Mouse (Mus musculus) hindbrain, postnatal 0 days (tissue): ENCODE data around the gene Dclk2. TPM values are rescaled to one million over a fixed set of nuclear protein-coding genes. Genes with fewer than 3 reads are reported as not detected.
A peak's percentile ranks its signal among the peaks of the same experiment; 100 is the strongest.

Experiments used
- ATAC-seq: fragments of 200-750 bp; cut with Nextera tagmentation; 2 replicates; pipeline ENCODE4 v1.8.0; 2017; ENCODE audit warnings: mild to moderate bottlenecking, moderate TSS enrichment, moderate library complexity
- DNase-seq: peaks from one replicate; pipeline ENCODE4 v3.0.0-alpha.2; 2015; ENCODE audit warnings: low spot score
- H3K27ac ChIP-seq: fragments of 300-500 bp; sonication (generic); 2 replicates; pipeline ENCODE4 v1.5.1; 2014; ENCODE audit warnings: mild to moderate bottlenecking
- H3K27me3 ChIP-seq: fragments of 300-500 bp; sonication (generic); 2 replicates; pipeline ENCODE4 v1.6.1; 2014; ENCODE audit warnings: low read length, mixed read lengths; ENCODE audit not compliant: insufficient read depth
- H3K36me3 ChIP-seq: fragments of 300-500 bp; sonication (generic); 2 replicates; pipeline ENCODE4 v1.6.1; 2014; ENCODE audit warnings: low read length, mixed read lengths; ENCODE audit not compliant: insufficient read depth
- H3K4me1 ChIP-seq: fragments of 300-500 bp; sonication (generic); 2 replicates; pipeline ENCODE4 v1.6.1; 2014; ENCODE audit warnings: antibody characterized with exemption, low read length, mixed read lengths; ENCODE audit not compliant: insufficient read depth
- H3K4me2 ChIP-seq: fragments of 300-500 bp; sonication (generic); 2 replicates; pipeline ENCODE4 v1.6.1; 2014; ENCODE audit warnings: low read depth, mild to moderate bottlenecking, low read length, moderate library complexity, mixed read lengths
- H3K4me3 ChIP-seq: fragments of 300-500 bp; sonication (generic); 2 replicates; pipeline ENCODE4 v1.5.1; 2014; ENCODE audit warnings: low read length
- H3K9ac ChIP-seq: fragments of 300-500 bp; sonication (generic); replicated peaks from 2 replicates; pipeline ENCODE4 v1.6.1; 2014; ENCODE audit warnings: mild to moderate bottlenecking, low read length, moderate library complexity, mixed read lengths
- H3K9me3 ChIP-seq: fragments of 300-500 bp; sonication (generic); 2 replicates; pipeline ENCODE4 v1.6.1; 2016; ENCODE audit warnings: low read length, mixed read lengths
- CTCF ChIP-seq: IDR thresholded peaks from 2 replicates; pipeline ENCODE4 v1.5.1; 2016; ENCODE audit warnings: antibody characterized with exemption, control low read depth, low read depth
- WGBS: fragments of 180-500 bp; shearing (Covaris S2); extraction: QIAGEN DNeasy Blood & Tissue Kit; methylation state at CpG from one replicate; pipeline ENCODE4 v1.1.7; 2014; 5-methylcytosine and 5-hydroxymethylcytosine counted together
- polyA plus RNA-seq: library from polyadenylated mRNA; unstranded; fragments of >200 nt; fragmentation: Nextera tagmentation; extraction: Ambion mirVana; gene quantifications from 2 replicates; pipeline ENCODE4 v1.2.1, GENCODE M21; 2015
- total RNA-seq: library from RNA; depleted of rRNA; stranded (reverse); fragments of >200 nt; gene quantifications from 2 replicates; pipeline ENCODE4 v1.2.3, GENCODE M21; 2014

The Dclk2 gene
- total and polyA plus RNA-seq, 2 experiments from 2014 or later = 69.6 to 159 TPM

DNA sequence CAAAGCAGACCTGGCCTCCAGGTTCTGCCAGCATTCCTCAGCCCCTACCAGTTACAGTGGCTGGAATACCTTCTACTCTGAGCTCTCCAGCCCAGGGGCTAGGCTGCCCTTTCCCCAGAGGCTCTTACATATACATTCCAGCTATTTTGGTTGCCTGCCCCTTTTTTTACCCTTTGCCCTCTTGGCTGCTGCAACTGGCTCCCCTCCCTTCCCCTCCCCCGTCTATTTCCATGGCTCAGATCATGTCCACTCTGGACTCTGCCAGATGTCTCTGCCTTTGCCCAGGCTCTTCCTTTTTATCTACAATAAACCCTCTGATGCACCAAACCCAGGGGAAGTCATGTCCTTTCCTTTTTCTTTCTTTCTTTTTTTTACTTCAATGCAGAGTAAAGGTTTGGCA is 33.9 kb upstream of the Dclk2 start:
- TF ChIP-seq CTCF = no peak
- H3K36me3 ChIP-seq = no peaks in the 10 kb centered on the region
- H3K27me3 ChIP-seq = no peaks in the 10 kb centered on the region
- 69% methylated on average over 1 of the region's 1 CpGs for WGBS
- no peak overlapping the region for H3K27ac ChIP-seq
- no peaks in the 10 kb centered on the region for H3K9me3 ChIP-seq
- DNase-seq = no peak
- ATAC-seq = no peak
- no peaks in the 10 kb centered on the region for H3K4me1 ChIP-seq
- no peak overlapping the region for H3K9ac ChIP-seq
- no peak overlapping the region for H3K4me3 ChIP-seq
- H3K4me2 ChIP-seq = no peak overlapping the region

DNA sequence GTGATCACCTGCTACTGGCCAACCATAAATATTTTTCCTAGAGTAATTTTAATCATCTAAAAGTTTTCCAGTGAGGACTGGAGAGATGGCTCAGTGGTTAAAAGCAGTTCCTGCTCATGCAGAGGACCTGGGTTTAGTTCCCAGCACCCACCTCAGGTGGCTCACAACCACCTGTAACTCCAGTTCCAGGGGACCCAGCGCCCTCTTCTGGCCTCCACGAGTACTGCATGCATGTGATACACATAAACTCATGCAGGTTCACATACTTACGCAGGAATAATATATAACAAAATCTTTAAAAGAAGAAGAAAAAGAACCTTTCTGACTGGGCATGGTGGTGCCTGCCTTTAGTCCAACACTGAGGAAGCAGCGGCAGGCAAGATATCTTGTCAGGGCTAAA is 33.2 kb upstream of the Dclk2 start:
- 87% methylated on average over 4 of the region's 4 CpGs for WGBS
- H3K4me3 ChIP-seq = no peak overlapping the region
- H3K9me3 ChIP-seq = no peaks in the 10 kb centered on the region
- no peak for DNase-seq
- no peaks in the 10 kb centered on the region for H3K4me1 ChIP-seq
- ATAC-seq = no peak
- no peak overlapping the region for H3K27ac ChIP-seq
- H3K9ac ChIP-seq = no peak overlapping the region
- no peaks in the 10 kb centered on the region for H3K36me3 ChIP-seq
- no peak for TF ChIP-seq CTCF
- H3K27me3 ChIP-seq = no peaks in the 10 kb centered on the region
- H3K4me2 ChIP-seq = no peak overlapping the region

DNA sequence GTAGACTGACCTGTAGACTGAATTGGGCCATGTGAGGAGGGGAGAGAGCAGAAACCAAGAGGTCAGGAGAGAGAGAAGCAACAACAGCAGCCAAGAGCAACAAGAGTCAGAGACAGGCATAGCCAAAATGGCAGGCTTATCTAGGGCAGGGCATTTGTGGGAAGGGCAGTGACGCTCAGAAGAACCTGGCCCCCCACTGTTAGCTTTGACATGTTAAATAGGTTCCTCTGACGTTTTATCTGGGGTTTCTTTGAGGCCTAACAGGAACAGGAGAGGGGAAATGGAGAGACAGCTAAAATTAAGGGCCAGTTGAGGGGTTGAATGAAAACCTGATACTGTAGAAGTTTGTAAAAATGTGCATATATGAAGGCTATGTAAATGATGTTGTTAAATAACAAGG is 30.0 kb upstream of the Dclk2 start:
- no peak overlapping the region for H3K4me2 ChIP-seq
- WGBS = 24% methylated on average over 2 of the region's 2 CpGs
- no peak overlapping the region for H3K4me3 ChIP-seq
- H3K27ac ChIP-seq = no peak overlapping the region
- no peaks in the 10 kb centered on the region for H3K4me1 ChIP-seq
- ATAC-seq = no peak
- DNase-seq = no peak
- no peak overlapping the region for H3K9ac ChIP-seq
- TF ChIP-seq CTCF = no peak
- H3K36me3 ChIP-seq = no peaks in the 10 kb centered on the region
- H3K27me3 ChIP-seq = no peaks in the 10 kb centered on the region
- no peaks in the 10 kb centered on the region for H3K9me3 ChIP-seq

DNA sequence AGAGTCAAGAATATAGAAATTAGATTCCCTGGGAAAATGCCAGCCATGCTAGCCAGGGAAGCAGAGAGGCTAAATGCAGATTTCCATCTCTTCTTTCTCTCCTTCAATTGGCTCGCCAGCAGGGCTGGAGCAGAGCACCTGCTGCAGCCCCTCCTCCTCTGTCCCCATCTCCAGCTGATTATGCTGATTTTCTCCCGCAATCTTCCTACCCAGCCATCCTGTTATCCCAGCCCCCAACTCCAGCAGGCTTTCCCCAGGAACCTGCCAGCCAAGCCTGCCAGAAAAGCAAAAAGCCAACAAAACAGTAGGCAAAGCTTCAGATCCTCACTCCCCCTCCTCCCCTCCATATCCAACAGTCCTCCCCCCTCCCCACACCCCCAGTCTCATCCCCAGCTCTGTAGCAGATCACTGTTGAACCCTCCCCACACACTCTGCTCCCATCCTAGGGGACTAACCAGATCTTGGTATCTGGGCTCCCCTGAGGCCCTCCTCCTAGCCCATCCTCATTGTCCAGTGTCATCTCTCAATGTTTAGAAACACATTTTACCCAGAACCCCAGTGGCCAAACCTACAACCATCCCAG is 15.7 kb upstream of the Dclk2 start:
- no peak for TF ChIP-seq CTCF
- no peaks in the 10 kb centered on the region for H3K4me1 ChIP-seq
- peak overlapping the region; percentile 65; the same call in 1 of the 2 replicates for H3K27ac ChIP-seq
- no peak overlapping the region for H3K4me3 ChIP-seq
- ATAC-seq = peak; percentile 85
- no peaks in the 10 kb centered on the region for H3K9me3 ChIP-seq
- WGBS = 4% methylated on average over 2 of the region's 2 CpGs
- no peak overlapping the region for H3K9ac ChIP-seq
- no peaks in the 10 kb centered on the region for H3K27me3 ChIP-seq
- DNase-seq = peak; percentile 79
- no peak overlapping the region for H3K4me2 ChIP-seq
- no peaks in the 10 kb centered on the region for H3K36me3 ChIP-seq

DNA sequence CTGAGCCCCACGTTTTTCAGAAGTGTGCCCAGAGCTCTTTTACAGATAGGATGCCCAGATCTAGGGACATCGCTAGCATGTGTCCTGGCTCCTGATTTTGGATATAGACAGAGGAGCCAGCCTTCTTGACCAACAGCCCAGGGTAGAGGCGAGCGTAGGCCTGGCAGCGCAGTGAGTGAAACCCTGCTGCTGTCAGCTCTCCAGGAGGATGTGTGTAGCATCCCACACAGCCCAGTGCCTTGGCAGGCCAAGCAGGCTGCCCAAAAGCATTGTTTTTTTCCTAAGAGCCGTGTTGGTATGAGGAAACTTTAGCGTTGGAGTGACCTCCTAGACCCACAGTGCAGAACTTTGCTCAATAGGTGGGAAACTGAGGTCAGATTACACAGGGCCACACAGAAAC is 12.8 kb upstream of the Dclk2 start:
- no peak for DNase-seq
- Histone ChIP-seq H3K36me3 (no peaks in the 10 kb centered on the region), H3K27ac (no peak overlapping the region), H3K4me3 (no peak overlapping the region), H3K27me3 (no peaks in the 10 kb centered on the region), H3K4me1 (no peaks in the 10 kb centered on the region), H3K9ac (no peak overlapping the region), H3K9me3 (no peaks in the 10 kb centered on the region), H3K4me2 (no peak overlapping the region)
- 79% methylated on average over 7 of the region's 7 CpGs for WGBS
- no peak for ATAC-seq
- TF ChIP-seq CTCF = no peak

DNA sequence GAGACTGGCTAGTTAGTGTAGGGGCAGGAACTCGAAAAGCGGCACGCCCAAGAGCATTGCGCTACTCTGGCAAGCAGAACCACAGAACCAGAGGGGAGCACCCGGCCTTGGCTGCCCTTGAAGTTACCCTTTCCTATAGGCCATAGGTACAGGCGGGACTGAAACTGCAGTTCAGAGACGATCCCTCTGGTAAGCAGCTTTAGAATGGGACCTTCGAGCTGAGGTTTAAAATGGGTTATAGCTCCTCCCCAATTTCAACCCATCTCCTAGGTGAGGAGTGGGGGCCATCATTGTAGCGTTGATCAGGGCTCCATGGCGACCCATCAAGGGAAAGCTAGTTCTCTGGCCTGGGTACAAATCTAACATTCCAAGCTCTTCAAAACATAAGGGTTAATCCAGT is 3.0 kb upstream of the Dclk2 start:
- H3K4me3 ChIP-seq = no peak overlapping the region
- DNase-seq (no peak), ATAC-seq (no peak)
- H3K27ac ChIP-seq = no peak overlapping the region
- H3K4me1 ChIP-seq = no peaks in the 10 kb centered on the region
- H3K9me3 ChIP-seq = no peaks in the 10 kb centered on the region
- no peak for TF ChIP-seq CTCF
- WGBS = 84% methylated on average over 10 of the region's 10 CpGs
- H3K4me2 ChIP-seq = no peak overlapping the region
- no peaks in the 10 kb centered on the region for H3K36me3 ChIP-seq
- H3K27me3 ChIP-seq = no peaks in the 10 kb centered on the region
- no peak overlapping the region for H3K9ac ChIP-seq

DNA sequence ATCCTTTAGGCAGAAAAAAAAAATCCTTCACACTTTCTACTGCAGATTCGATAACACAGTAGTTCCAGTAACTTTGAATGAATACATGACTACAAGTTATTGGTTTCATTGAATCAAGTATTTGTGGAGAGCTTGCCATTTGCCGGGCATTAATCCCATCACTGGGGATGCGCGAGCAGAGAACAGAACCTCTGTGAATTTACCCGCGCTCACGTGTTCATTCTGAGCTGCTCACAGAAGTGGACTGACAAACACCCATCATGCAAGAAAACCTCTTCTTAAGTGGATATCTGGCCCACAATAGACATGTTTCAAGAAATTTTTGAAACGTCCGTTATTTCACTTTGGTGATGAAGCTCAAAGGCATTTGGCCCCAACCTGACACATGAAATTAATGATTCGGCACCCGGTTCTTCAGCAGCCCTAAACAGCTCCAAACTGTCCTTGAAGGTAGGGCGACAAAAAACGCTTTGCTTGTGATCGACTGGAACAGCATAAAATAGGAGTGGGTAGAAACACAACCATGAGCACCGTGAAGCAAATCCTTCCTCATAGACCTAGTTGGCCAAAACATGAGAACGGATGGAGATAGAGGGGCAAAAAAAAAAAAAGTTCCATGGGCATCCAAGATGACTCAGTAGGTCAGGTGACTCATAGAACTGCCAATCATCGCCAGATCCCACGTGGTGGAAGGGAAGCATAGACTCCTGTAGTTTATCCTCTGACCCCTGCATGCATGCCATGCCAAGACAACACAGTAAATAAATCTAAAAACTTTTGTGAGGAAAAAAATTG is 726 bp upstream of the Dclk2 start:
- Histone ChIP-seq H3K4me1 (peaks cover 17% of the 10 kb centered on the region), H3K36me3 (no peaks in the 10 kb centered on the region), H3K27me3 (no peaks in the 10 kb centered on the region), H3K9me3 (no peaks in the 10 kb centered on the region), H3K4me2 (peak overlapping the region; percentile 74), H3K4me3 (peak overlapping the region; percentile 87), H3K9ac (peak overlapping the region; percentile 96), H3K27ac (peak overlapping the region; percentile 98)
- WGBS = 60% methylated on average over 18 of the region's 18 CpGs
- ATAC-seq (no peak), DNase-seq (no peak)
- no peak for TF ChIP-seq CTCF
